Mouse (Mus musculus): ENCODE results near the gene Vdac2.

GRCm38 (mm10) chr14:21823897-21824296, 1.1 kb upstream of the Vdac2 start:
- no peak for TF ChIP-seq CTCF (conservative IDR thresholded peaks at IDR 0.05; ENCODE audit: low read length)
- TF ChIP-seq NANOG (IDR thresholded peaks at IDR 0.05; ENCODE audit: borderline replicate concordance, low read length), result no peak
